Mouse (Mus musculus) ES-E14 (cell line): ENCODE measurements at regions not wholly inside any gene's neighbourhood (a gene's known extent, or its start where the extent isn't known, plus 50 kb on each side); places are given as distances from the start of the nearest gene placed in this dataset.

Experiments used
- DNase-seq: peaks from one replicate; pipeline ENCODE4 v3.0.0-alpha.2; 2013; ENCODE audit warnings: low read depth, low spot score
- H3K27ac ChIP-seq: 2 replicates; pipeline ENCODE4 v1.5.1; 2012; ENCODE audit warnings: low read depth, mild to moderate bottlenecking, low read length, moderate library complexity, mixed read lengths; ENCODE audit not compliant: poor library complexity, insufficient read depth, severe bottlenecking
- H3K36me3 ChIP-seq: 2 replicates; pipeline ENCODE4 v1.6.1; 2012; ENCODE audit warnings: mild to moderate bottlenecking, low read length, moderate library complexity, mixed read lengths; ENCODE audit not compliant: control insufficient read depth, poor library complexity, insufficient read depth, severe bottlenecking
- H3K4me1 ChIP-seq, 2 experiments: fragments of 150-350 bp in 1 of 2; sonication (generic) in 1 of 2; 2 replicates each; pipeline ENCODE4 v1.6.1; 2012; ENCODE audit warnings: low read length in 2 of 2, mild to moderate bottlenecking in 1 of 2, mixed read lengths in 1 of 2; ENCODE audit not compliant: control insufficient read depth in 2 of 2, insufficient read depth in 2 of 2, poor library complexity in 1 of 2
- H3K4me3 ChIP-seq, 2 experiments: fragments of 150-350 bp in 1 of 2; sonication (generic) in 1 of 2; 2 replicates each; pipeline ENCODE4 v1.5.1; 2012; ENCODE audit warnings: low read length in 2 of 2, low read depth in 1 of 2, mild to moderate bottlenecking in 1 of 2, mixed read lengths in 1 of 2; ENCODE audit not compliant: insufficient read depth in 1 of 2, poor library complexity in 1 of 2, severe bottlenecking in 1 of 2
- H3K9ac ChIP-seq: 2 replicates; pipeline ENCODE4 v1.6.1; 2012; ENCODE audit warnings: low read depth, mild to moderate bottlenecking, low read length, mixed read lengths; ENCODE audit not compliant: poor library complexity, insufficient read depth, severe bottlenecking
- H3K9me3 ChIP-seq: fragments of 150-350 bp; sonication (generic); 2 replicates; pipeline ENCODE4 v1.6.1; 2012; ENCODE audit warnings: low read depth, mild to moderate bottlenecking, low read length; ENCODE audit not compliant: control insufficient read depth, insufficient read depth
- CHD2 ChIP-seq: IDR thresholded peaks from 2 replicates; pipeline ENCODE4 v1.6.1; 2014; ENCODE audit warnings: mild to moderate bottlenecking, low read depth, low read length, inconsistent platforms
- HCFC1 ChIP-seq: IDR thresholded peaks from 2 replicates; pipeline ENCODE4 v1.6.1; 2012; ENCODE audit warnings: low read length, inconsistent platforms, borderline replicate concordance; ENCODE audit not compliant: insufficient read depth
- MAFK ChIP-seq: IDR thresholded peaks from 2 replicates; pipeline ENCODE4 v1.6.1; 2014; ENCODE audit warnings: mild to moderate bottlenecking, low read depth, low read length, inconsistent platforms; ENCODE audit not compliant: insufficient read depth
- ZC3H11A ChIP-seq: IDR thresholded peaks from 2 replicates; pipeline ENCODE4 v1.6.1; 2012; ENCODE audit warnings: low read depth, mild to moderate bottlenecking, inconsistent platforms, low read length, borderline replicate concordance
- ZNF384 ChIP-seq: IDR thresholded peaks from 2 replicates; pipeline ENCODE4 v1.6.1; 2012; ENCODE audit warnings: low read depth, low read length, inconsistent platforms
- in situ Hi-C, 2 experiments: fragments of 600-800 bp; cut with MboI; formaldehyde crosslinking; loops; one replicate each; pipeline ENCODE4 v1.15.1; 2025; ENCODE audit warnings: low sequenced_read_pairs in 2 of 2, inconsistent platforms in 1 of 2; ENCODE audit not compliant: unreplicated experiment in 2 of 2

- no peak overlapping the region for H3K9ac ChIP-seq
- H3K9me3 ChIP-seq: no peaks in the 10 kb centered on the region
- TF ChIP-seq ZNF384: no peak
- TF ChIP-seq HCFC1: no peak
- TF ChIP-seq MAFK: no peak
- no peak for TF ChIP-seq ZC3H11A
- TF ChIP-seq CHD2: no peak
- no peak overlapping the region for H3K4me3 ChIP-seq
- no peak for DNase-seq
- no peak overlapping the region for H3K27ac ChIP-seq
- H3K4me1 ChIP-seq: no peaks in the 10 kb centered on the region
- in situ Hi-C loops: no loop called here
- no peaks in the 10 kb centered on the region for H3K36me3 ChIP-seq
Measured at GRCm38 (mm10) chr10:44611399-44611798, 83.1 kb upstream of the Prdm1 start.

GRCm38 (mm10) chr10:44609187-44609586, 80.9 kb upstream of the Prdm1 start:
- H3K9me3 ChIP-seq: no peaks in the 10 kb centered on the region
- no peak overlapping the region for H3K9ac ChIP-seq
- no peak overlapping the region for H3K27ac ChIP-seq
- no peak for DNase-seq
- TF ChIP-seq MAFK (no peak), ZC3H11A (no peak), CHD2 (no peak), HCFC1 (no peak), ZNF384 (no peak)
- H3K4me3 ChIP-seq: no peak overlapping the region
- no peaks in the 10 kb centered on the region for H3K36me3 ChIP-seq
- in situ Hi-C loops: no loop called here
- H3K4me1 ChIP-seq: no peaks in the 10 kb centered on the region

- H3K9me3 ChIP-seq: no peaks in the 10 kb centered on the region
- H3K27ac ChIP-seq: no peak overlapping the region
- no peak overlapping the region for H3K4me3 ChIP-seq
- TF ChIP-seq ZNF384: no peak
- TF ChIP-seq MAFK: no peak
- TF ChIP-seq HCFC1: no peak
- TF ChIP-seq CHD2: no peak
- no peak for TF ChIP-seq ZC3H11A
- no peaks in the 10 kb centered on the region for H3K4me1 ChIP-seq
- in situ Hi-C loops: no loop called here
- no peak overlapping the region for H3K9ac ChIP-seq
- no peaks in the 10 kb centered on the region for H3K36me3 ChIP-seq
- no peak for DNase-seq
Measured at GRCm38 (mm10) chr10:44607334-44607851, 79.1 kb upstream of the Prdm1 start.

GRCm38 (mm10) chr10:44604512-44604911, 76.2 kb upstream of the Prdm1 start:
- TF ChIP-seq HCFC1: no peak
- no peak for TF ChIP-seq ZC3H11A
- no peak for TF ChIP-seq MAFK
- TF ChIP-seq ZNF384: no peak
- no peak for TF ChIP-seq CHD2
- no peaks in the 10 kb centered on the region for H3K4me1 ChIP-seq
- H3K36me3 ChIP-seq: no peaks in the 10 kb centered on the region
- H3K27ac ChIP-seq: no peak overlapping the region
- in situ Hi-C loops: no loop called here
- no peak for DNase-seq
- H3K9me3 ChIP-seq: no peaks in the 10 kb centered on the region
- no peak overlapping the region for H3K9ac ChIP-seq
- H3K4me3 ChIP-seq: no peak overlapping the region

- no peak overlapping the region for H3K27ac ChIP-seq
- in situ Hi-C loops: no loop called here
- no peaks in the 10 kb centered on the region for H3K9me3 ChIP-seq
- TF ChIP-seq MAFK (no peak), CHD2 (no peak), ZC3H11A (no peak), ZNF384 (no peak), HCFC1 (no peak)
- no peak overlapping the region for H3K4me3 ChIP-seq
- no peak overlapping the region for H3K9ac ChIP-seq
- no peaks in the 10 kb centered on the region for H3K4me1 ChIP-seq
- no peaks in the 10 kb centered on the region for H3K36me3 ChIP-seq
- no peak for DNase-seq
Measured at GRCm38 (mm10) chr10:44603461-44603860, 75.2 kb upstream of the Prdm1 start.
